Mouse (Mus musculus): ENCODE results near the gene Pik3c2b. TPM values are rescaled to one million over a fixed set of nuclear protein-coding genes. Genes with fewer than 3 reads are reported as not detected.
A peak's percentile ranks its signal among the peaks of the same experiment; 100 is the strongest.

The Pik3c2b gene
- polyA plus RNA-seq, 1 experiment = 15.5 TPM

DNA sequence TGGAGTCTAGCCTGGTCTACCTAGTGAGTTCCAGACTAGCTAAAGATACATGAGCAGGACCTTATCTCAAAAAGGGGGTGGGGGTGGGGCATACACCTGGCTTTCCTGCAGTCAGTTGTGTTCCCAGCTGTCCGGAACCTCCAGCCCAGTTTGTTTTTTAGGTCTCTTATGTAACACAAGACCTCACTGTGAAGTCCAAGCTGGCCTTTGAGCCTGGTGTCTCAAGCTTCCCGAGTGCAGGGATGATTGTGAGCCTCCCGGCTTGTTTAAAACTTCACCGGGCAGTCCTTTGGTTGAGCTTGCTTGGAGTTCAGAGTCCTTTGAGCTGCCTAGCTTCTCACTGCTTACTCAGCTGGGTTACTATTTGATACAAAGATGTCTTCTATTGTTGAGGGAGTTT lies 88.6 kb downstream of the Pik3c2b start:
- H3K27ac ChIP-seq (ENCODE audit: insufficient read depth, low read length) = no peak overlapping the region
- 0% methylated on average over 4 of the region's 4 CpGs for WGBS
- peak overlapping the region; percentile 81 for H3K4me3 ChIP-seq (replicated peaks; ENCODE audit: insufficient read depth, low read depth, low read length)
- TF ChIP-seq POLR2A (IDR thresholded peaks at IDR 0.05; ENCODE audit: borderline replicate concordance, insufficient read depth, low read length) (no peak), CTCF (IDR thresholded peaks at IDR 0.05; ENCODE audit: borderline replicate concordance, insufficient read depth, low read depth, low read length) (no peak)
- DNase-seq = no peak
- H3K4me1 ChIP-seq (ENCODE audit: control insufficient read depth, insufficient read depth, low read length) = no peaks in the 10 kb centered on the region; the same call in 1 of the 2 replicates
- no peaks in the 10 kb centered on the region for H3K27me3 ChIP-seq (ENCODE audit: control insufficient read depth, insufficient read depth, low read length)

DNA sequence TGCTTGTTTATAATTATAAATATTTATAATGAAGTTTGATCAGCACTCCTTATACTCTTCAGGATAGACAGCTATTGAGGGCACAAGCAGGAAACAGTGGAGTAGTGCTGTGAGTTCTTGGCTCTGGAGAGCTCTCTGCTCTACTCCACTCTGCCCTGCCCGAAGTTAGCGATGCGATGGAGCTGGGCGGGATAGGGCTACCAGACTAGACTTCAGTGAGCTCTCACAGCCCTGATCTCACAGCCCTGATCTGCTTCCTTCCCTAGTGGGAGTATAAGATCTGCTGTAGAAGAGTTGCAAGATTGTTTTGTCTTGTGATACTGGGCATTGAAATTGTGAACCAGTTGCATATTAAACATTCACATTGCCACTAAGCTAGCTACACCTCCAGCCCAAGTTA lies 89.4 kb downstream of the Pik3c2b start:
- H3K4me3 ChIP-seq (replicated peaks; ENCODE audit: insufficient read depth, low read depth, low read length) = peak overlapping the region; percentile 81
- TF ChIP-seq CTCF (IDR thresholded peaks at IDR 0.05; ENCODE audit: borderline replicate concordance, insufficient read depth, low read depth, low read length) (no peak), POLR2A (IDR thresholded peaks at IDR 0.05; ENCODE audit: borderline replicate concordance, insufficient read depth, low read length) (no peak)
- no peak overlapping the region for H3K27ac ChIP-seq (ENCODE audit: insufficient read depth, low read length)
- no peaks in the 10 kb centered on the region; the same call in 1 of the 2 replicates for H3K4me1 ChIP-seq (ENCODE audit: control insufficient read depth, insufficient read depth, low read length)
- no peak for DNase-seq
- no peaks in the 10 kb centered on the region for H3K27me3 ChIP-seq (ENCODE audit: control insufficient read depth, insufficient read depth, low read length)
- WGBS = 2% methylated on average over 4 of the region's 4 CpGs

DNA sequence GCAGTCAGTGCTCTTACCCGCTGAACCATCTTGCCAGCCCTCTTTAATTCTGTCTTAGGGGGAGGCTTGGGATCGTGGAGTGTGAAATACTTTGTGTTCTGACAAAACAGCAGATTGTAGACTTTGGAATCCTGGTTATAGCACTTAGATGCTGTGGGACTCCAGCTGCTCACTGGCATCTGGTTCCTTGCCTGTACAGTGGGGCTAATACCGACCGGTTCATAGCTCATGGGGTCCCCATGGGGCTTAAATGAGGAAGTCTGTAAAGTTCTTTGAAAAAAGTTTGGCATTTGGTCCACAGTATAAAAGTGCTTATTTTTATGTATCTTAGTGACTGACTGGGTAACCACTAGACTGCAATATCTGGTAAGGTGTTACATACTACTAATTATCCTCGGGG lies 90.3 kb downstream of the Pik3c2b start:
- H3K4me1 ChIP-seq (ENCODE audit: control insufficient read depth, insufficient read depth, low read length) = no peaks in the 10 kb centered on the region; the same call in 1 of the 2 replicates
- peak overlapping the region; percentile 35 for H3K4me3 ChIP-seq (replicated peaks; ENCODE audit: insufficient read depth, low read depth, low read length)
- no peak for DNase-seq
- H3K27me3 ChIP-seq (ENCODE audit: control insufficient read depth, insufficient read depth, low read length) = no peaks in the 10 kb centered on the region
- TF ChIP-seq POLR2A (IDR thresholded peaks at IDR 0.05; ENCODE audit: borderline replicate concordance, insufficient read depth, low read length) = no peak
- TF ChIP-seq CTCF (IDR thresholded peaks at IDR 0.05; ENCODE audit: borderline replicate concordance, insufficient read depth, low read depth, low read length) = no peak
- 22% methylated on average over 5 of the region's 5 CpGs for WGBS
- H3K27ac ChIP-seq (ENCODE audit: insufficient read depth, low read length) = no peak overlapping the region

DNA sequence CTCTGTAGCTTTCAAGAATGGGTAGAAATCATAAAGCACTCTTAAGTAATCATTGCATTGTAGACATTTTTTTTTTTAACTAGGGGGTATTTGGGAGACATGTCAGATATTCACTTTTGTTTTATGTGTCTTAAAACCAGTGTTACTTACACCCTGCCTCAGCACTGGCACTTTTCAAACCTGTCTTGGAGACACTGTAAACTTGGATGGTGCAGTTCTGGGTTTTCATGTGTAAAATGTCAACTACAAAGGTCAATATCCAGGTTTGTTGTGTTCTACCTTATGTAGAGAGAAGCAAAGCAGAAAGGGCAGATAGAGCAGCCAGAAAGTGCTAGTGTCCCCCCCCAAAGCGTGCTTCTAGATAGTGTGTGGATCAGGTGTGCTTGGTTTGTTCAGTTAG lies 92.9 kb downstream of the Pik3c2b start:
- Histone ChIP-seq H3K27me3 (ENCODE audit: control insufficient read depth, insufficient read depth, low read length) (no peaks in the 10 kb centered on the region), H3K4me1 (ENCODE audit: control insufficient read depth, insufficient read depth, low read length) (no peaks in the 10 kb centered on the region; the same call in 1 of the 2 replicates), H3K4me3 (replicated peaks; ENCODE audit: insufficient read depth, low read depth, low read length) (no peak overlapping the region), H3K27ac (ENCODE audit: insufficient read depth, low read length) (no peak overlapping the region)
- TF ChIP-seq CTCF (IDR thresholded peaks at IDR 0.05; ENCODE audit: borderline replicate concordance, insufficient read depth, low read depth, low read length) (no peak), POLR2A (IDR thresholded peaks at IDR 0.05; ENCODE audit: borderline replicate concordance, insufficient read depth, low read length) (no peak)
- 98% methylated on average over 1 of the region's 1 CpGs for WGBS
- no peak for DNase-seq

DNA sequence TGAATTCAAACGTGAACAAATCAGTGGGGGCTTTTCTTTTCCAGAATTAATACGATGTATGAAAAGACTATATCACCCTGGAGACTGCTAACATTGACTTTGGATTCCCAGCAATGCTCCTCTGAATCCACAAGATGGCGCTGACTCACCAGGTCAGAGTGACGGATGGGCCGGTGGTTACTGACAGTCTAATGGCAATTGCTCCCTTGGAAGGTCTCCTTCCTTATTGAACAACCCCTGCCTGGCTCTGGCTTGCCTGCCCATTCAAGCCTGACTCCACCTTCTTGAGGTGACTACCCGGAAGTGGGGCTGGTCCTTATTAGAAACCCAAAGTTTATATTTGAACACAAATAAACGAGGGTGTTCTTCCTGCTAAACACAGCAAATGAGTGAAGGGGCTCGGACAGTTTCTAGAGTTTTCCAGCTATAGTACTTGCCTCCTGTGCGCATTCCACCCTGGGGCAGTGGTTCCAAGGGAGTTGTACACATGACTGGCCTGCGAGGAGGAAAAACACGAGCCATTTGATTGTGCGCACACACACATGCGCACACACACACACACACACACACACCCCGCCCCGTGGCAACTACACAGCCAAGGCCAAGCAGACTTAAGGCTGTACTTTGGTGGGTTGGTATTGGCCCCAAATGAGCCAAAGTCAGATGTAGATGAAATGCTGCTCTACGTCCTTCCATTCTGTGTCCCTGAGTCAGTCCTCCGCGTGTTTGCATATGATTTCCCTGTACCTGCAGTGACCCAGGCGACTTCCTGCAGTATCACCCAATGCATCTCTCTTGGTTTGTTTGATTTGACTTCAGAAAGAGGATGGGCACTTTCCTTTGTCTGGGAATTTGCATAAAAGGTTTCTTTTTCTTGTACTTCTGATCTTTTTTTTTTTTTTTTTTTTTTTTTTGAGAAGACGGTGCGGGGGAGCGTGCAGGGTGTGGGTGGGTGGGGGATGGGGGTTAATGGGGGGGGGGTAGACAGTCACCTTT lies 100.8 kb downstream of the Pik3c2b start:
- H3K4me3 ChIP-seq (replicated peaks; ENCODE audit: insufficient read depth, low read depth, low read length) = no peak overlapping the region
- H3K27me3 ChIP-seq (ENCODE audit: control insufficient read depth, insufficient read depth, low read length) = no peaks in the 10 kb centered on the region
- H3K4me1 ChIP-seq (ENCODE audit: control insufficient read depth, insufficient read depth, low read length) = no peaks in the 10 kb centered on the region
- TF ChIP-seq POLR2A (IDR thresholded peaks at IDR 0.05; ENCODE audit: borderline replicate concordance, insufficient read depth, low read length) (no peak), CTCF (IDR thresholded peaks at IDR 0.05; ENCODE audit: borderline replicate concordance, insufficient read depth, low read depth, low read length) (peak; percentile 92)
- 62% methylated on average over 22 of the region's 22 CpGs for WGBS
- no peak overlapping the region for H3K27ac ChIP-seq (ENCODE audit: insufficient read depth, low read length)
- peak; percentile 55 to 58 for DNase-seq

DNA sequence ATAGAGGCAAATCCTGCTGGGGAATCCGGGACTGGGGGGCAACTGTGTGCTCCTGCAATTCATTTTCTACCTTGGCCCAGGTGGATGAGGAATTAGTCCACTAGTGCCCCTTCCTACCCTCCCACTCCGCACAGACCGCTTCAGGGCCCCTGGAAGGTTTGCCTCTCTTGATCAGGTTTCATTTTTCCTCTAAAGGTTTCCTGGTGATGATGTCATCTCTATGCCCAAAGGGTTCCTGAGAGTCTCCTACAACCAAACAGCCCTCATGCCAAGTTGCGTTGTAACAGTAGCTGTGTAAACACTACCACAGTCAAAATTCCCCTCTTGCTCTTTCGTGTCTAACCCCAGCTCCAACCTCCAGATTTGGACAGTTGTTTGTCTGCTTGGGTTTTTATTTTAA lies 101.9 kb downstream of the Pik3c2b start:
- no peaks in the 10 kb centered on the region for H3K27me3 ChIP-seq (ENCODE audit: control insufficient read depth, insufficient read depth, low read length)
- H3K4me1 ChIP-seq (ENCODE audit: control insufficient read depth, insufficient read depth, low read length) = no peaks in the 10 kb centered on the region
- H3K4me3 ChIP-seq (replicated peaks; ENCODE audit: insufficient read depth, low read depth, low read length) = no peak overlapping the region
- no peak overlapping the region for H3K27ac ChIP-seq (ENCODE audit: insufficient read depth, low read length)
- 85% methylated on average over 5 of the region's 5 CpGs for WGBS
- DNase-seq = no peak
- no peak for TF ChIP-seq POLR2A (IDR thresholded peaks at IDR 0.05; ENCODE audit: borderline replicate concordance, insufficient read depth, low read length)
- TF ChIP-seq CTCF (IDR thresholded peaks at IDR 0.05; ENCODE audit: borderline replicate concordance, insufficient read depth, low read depth, low read length) = no peak

DNA sequence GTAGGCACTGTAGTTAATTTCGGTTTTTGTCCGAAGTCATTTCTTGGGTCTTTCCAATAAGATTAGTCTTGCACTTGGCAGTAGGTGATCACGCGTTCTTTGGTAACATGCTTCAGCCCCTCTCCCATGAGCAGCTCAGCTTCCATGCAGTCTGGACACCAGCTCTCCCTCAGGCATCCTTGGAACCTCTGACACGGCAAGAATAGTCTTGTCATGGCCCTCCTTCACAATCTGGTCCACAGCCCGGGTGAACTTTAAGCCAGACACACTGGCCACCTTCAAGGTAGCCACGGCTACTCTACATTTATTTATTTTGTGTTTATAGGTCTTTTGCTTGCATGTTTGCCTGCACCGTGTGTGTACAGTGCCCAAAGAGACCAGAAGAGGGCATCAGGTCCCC lies 102.7 kb downstream of the Pik3c2b start:
- no peak overlapping the region for H3K4me3 ChIP-seq (replicated peaks; ENCODE audit: insufficient read depth, low read depth, low read length)
- no peaks in the 10 kb centered on the region for H3K4me1 ChIP-seq (ENCODE audit: control insufficient read depth, insufficient read depth, low read length)
- no peak for DNase-seq
- TF ChIP-seq POLR2A (IDR thresholded peaks at IDR 0.05; ENCODE audit: borderline replicate concordance, insufficient read depth, low read length) (no peak), CTCF (IDR thresholded peaks at IDR 0.05; ENCODE audit: borderline replicate concordance, insufficient read depth, low read depth, low read length) (no peak)
- WGBS = 95% methylated on average over 8 of the region's 8 CpGs
- H3K27ac ChIP-seq (ENCODE audit: insufficient read depth, low read length) = no peak overlapping the region
- H3K27me3 ChIP-seq (ENCODE audit: control insufficient read depth, insufficient read depth, low read length) = no peaks in the 10 kb centered on the region

DNA sequence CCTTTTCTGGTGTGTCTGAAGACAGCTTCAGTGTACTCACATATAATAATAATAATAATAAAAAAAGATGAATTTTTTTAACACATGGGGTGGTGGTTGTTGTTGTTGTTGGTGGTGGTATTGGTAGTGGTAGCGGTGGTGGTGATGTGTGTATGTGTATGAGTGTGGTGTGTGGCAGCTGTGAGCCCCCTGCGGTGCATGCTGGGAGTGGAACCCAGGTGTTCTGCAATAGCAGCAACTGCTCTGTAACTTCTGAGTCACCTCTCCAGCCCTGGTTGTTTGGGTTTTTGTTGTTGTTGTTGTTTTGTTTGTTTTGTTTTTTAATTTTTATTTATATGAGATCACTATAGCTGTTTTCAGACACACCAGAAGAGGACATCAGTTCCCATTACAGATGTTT lies 105.1 kb downstream of the Pik3c2b start:
- TF ChIP-seq CTCF (IDR thresholded peaks at IDR 0.05; ENCODE audit: borderline replicate concordance, insufficient read depth, low read depth, low read length) (no peak), POLR2A (IDR thresholded peaks at IDR 0.05; ENCODE audit: borderline replicate concordance, insufficient read depth, low read length) (no peak)
- 94% methylated on average over 2 of the region's 2 CpGs for WGBS
- DNase-seq = no peak
- Histone ChIP-seq H3K4me3 (replicated peaks; ENCODE audit: insufficient read depth, low read depth, low read length) (no peak overlapping the region), H3K27me3 (ENCODE audit: control insufficient read depth, insufficient read depth, low read length) (no peaks in the 10 kb centered on the region), H3K4me1 (ENCODE audit: control insufficient read depth, insufficient read depth, low read length) (no peaks in the 10 kb centered on the region), H3K27ac (ENCODE audit: insufficient read depth, low read length) (no peak overlapping the region)
